Mouse (Mus musculus): ENCODE results near the gene Tcf7l1. TPM values are rescaled to one million over a fixed set of nuclear protein-coding genes. Genes with fewer than 3 reads are reported as not detected.

Gene Tcf7l1
- total RNA-seq, 2 experiments from 2014 or later, result 19.6 to 20.1 TPM

DNA sequence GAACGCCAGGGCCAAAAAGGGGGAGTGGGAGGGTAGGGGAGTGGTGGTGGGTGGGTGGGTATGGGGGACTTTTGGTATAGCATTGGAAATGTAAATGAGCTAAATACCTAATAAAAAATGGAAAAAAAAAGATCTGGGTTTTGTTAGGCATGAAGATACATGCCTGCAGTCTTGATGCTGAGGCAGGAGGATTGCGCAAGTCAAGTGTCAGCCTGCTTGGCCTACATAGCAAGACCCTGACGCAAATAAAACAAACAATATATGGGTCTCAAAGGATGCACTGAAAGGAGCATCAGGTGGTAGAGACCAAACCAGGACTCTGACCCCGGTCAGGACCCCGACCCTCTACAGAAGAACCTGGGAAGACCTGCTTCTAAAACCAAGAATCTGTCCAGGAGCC is 90.5 kb downstream of the Tcf7l1 start:
- no peak for DNase-seq

DNA sequence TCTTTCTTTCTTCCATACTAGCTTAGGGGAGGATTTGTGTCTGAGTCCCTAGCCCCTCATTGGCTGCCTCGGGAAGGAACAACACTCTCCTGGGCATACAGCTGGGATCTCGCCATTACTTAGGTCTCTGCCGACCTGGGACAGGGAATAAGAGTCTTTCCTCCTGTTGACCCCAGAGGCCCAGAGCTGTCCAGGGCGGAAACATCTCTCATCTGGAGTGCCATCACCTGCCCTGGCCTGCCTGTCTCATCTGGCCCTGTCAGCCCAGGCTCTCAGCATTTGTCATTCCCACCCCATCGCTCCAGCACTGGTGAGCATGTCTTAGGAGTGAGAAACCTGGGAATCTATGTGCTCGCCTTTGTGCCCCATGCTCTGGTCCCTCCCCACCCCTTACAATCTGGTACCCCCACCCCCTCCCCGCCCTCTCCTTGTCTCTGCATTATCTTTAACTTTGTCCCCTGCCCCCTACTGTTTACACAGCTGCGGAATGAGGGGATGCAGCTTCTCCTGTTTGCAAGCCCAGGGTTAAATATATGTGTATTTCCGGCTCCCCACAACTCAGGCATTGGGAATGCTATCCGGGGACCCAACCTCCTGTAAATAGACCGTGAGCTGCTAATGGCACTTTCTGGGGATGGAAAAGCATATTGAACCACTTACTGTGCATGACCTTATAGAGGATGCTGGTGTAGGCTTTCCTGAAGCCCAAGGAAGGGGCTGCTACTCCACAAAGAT is 92.3 kb downstream of the Tcf7l1 start:
- DNase-seq, result no peak

DNA sequence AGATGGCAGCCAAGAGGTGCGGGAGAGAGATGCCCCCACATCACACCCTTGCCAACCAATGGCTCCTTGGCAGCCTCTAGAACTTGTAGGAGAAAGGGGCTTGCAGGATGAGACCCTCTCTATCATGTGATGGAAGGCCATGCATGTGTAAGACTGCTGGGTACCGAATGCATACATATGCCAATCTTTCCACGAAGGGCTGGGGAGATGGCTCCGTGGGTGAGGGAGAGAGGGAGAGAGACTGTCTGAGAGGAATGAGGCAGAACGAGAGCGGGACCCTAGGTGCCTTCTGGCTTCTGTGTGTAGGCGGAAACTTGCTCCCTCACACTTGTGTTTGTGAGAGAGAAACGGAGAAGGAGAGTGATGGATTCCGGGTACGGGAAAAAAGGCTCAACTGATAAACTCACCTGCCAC is 94.3 kb downstream of the Tcf7l1 start:
- DNase-seq, result no peak

DNA sequence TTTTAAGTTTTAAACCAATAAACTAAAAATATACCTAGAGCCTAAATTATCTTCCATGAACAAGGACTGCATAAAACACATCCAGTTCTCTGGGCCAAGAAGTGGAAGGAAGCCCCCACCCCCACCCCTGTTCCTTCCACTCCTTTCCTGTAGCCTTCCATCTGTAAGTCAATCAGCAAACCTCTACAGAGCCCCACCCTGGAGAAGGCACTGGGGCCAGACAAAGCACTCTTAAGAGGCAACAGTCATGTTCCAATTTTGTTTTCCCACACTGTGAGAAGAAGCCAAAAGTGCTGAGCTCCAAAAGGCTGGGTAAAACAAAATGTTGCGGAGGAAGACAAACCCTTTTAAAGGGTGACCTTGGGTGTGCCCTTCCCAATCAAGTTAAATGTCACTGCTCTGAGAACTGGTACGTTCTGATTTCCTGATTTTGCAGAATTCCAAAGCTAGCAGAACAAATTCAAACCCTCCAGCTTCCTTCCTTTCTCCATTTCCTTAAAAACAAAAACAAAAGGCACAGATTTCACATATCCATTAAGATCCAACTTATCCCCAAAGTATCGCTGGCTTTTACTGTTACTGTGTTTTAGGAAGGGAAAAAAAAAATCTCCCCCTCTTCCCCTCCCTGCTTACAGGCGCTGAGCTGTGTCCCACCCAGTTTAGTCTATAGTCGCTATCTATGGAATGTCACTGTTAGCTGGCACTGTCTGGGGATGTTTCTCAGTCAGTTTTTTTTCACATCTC is 94.8 kb downstream of the Tcf7l1 start:
- no peak for DNase-seq

DNA sequence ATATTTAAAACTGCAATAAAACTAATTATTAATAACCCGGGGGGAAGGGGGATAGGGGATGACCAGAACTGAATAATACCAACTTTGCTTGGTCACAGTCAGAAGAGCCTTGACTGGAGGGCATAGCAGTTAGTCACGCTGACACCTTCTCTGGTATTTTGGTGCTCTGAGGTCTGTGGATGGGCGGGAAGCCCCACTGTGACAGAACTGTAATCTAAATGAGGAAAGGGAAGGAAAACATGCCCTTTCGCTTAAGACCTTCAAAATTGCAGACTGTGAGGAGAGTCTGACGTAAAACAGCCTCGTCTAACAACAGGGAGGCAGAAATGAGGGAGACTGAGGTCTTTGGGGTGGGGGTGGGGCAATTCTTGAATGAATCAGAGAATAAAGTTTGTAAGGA is 96.6 kb downstream of the Tcf7l1 start:
- DNase-seq, result peak; percentile 32

DNA sequence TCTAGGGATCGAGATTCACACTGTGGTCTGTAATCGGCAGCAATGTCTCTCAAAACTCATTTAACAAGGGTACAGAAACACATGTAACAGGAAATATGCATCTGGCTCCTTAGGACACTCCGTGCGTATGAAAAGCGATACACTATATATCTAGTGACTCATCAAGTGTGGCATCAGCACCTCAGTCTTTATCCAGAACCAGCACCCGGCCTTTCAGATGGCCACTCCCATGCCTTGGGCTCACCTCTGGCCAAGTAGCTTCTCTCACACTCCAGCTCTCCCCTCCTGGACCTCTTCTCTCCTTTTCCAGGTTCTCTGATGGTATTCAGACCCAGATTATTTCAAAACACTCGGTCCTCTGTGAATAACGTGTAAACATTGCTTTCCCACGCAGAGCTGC is 97.5 kb downstream of the Tcf7l1 start:
- DNase-seq, result no peak

DNA sequence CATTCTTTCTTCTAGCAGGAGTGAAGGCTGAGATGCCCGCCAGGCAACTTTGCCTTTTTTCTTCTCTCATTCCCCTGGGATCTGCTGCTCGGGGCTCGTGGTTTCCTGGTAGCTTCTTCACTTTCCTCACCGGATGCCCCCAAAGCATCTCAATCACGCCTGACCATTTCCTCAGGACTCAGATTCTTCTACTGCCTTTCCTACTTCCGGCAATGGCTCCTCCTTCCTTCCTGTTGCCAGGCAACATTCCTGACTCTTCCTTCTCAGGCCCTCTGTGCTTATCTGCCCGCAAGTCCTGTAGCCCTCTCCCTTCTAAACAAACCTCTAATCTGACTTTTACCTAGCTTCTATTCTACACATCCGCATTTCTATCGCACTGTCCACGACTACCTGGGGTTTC is 98.5 kb downstream of the Tcf7l1 start:
- DNase-seq, result no peak

DNA sequence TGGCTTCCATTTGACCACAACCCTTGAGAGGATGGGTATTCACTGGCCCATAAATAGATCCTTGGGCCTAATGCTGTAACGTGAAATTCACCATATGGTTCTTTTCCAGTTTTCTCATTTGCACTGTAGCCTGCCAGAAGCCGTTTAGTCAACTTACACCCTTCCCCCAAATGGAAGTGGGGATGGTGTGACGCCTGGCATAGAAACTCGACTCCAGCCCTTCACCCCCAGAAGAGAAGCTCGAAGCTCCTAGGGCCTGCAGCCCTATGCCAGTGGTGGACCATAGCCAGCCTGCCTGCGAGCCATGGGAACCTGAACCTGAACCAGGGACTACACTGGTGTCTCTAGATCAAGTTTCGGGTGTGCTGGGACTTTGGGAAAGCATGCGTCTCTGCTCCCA is 99.1 kb downstream of the Tcf7l1 start:
- DNase-seq, result no peak

DNA sequence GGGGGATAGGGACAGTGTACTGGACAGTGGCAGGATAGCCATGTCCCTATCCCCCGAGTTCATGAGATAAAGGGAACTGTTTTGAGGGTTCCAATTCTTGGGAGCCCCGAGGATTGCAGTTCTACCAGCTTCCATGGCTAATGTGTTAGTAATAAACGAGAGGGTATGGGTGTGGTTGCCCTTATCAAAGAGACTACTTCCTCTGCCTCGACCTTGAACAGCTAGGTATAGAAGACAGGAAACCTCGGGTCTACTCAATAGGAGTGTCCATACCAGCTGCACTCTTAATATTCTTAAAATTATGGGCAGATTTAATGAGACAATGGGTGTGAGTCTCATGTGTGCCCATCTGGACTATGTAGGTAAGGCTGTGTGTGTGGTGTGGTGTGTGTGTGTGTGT is 100.0 kb downstream of the Tcf7l1 start:
- DNase-seq, result no peak

DNA sequence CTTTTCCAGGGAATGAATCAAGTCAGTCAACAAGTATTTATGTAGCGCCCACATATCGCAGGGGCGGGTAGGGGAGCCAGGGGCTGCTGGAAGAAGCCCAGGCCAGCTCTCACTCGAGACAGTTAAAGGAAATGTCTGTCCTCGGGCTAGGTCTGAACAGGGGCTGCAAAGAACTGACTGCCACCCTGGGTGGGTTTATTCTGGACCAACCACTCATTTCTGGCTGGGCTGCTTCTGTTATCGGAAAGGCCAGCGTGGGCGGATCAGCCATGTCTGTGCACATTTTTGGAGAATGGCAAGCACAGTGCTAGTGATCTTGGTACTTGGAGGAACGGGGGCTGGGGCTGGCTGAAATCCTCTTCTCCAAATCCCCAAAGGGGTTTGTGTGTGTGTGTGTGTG is 103.9 kb downstream of the Tcf7l1 start:
- no peak for DNase-seq

DNA sequence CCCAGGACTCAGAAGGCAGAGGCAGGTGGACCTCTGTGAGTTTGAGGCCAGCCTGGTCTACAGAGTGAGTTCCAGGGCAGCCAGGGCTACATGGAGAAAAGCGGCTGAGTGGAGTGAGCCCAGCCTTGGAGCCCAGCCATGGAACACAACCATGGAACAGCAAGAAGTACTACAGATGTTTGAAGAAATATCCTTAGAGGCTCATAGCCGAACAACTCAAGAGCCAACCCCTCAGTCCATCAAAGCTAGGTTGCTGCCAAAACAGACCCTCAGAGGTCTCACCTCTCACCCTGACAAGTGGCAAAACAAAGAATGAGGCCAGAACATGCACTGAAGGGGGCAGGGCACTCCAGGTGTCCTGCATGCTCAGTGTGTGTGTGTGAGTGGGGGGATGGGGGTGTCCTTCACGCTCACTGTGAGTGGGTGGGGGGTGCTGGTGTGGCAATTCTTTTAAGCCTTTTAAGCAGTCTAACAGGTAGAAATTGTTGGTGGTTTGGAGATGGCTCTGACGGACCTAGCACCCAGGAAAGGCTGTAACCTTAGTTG is 104.7 kb downstream of the Tcf7l1 start:
- no peak for DNase-seq

DNA sequence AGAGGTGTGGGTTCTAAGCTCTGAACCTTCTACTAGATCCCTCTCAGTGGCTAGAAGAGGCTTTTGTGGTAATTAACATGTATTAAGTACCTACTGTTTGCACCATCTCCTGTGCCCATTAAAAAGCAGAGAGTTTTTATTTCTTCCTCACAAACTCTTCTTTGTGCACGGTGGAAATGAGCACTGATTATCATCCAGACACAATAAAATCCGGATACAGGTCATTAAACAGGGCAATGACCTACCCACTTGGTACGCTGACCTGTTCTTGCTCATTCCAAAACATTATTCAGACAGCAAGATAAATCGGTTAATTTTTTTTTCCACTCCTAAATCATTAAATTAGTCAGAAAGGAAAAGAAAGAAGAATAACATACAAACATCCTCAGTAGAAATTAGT is 106.8 kb downstream of the Tcf7l1 start:
- DNase-seq, result no peak

DNA sequence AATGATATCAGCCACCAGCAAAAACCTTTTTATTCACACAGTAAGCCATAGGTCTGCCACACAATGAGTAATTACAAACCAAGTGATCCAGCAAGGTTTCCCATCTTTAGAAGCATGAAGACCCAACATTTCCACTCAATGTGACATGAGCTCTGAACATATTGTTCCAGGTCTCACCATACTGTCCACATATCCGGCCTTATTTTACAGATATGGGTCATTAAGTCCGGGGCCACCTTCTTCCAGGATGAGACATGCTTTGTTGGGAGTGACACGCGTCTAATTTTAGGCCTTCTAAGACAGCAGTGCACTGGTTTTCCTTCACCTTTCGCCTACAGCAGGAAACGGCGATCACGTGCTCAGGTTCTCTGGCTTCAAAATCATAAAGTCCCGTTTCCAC is 108.1 kb downstream of the Tcf7l1 start:
- DNase-seq, result no peak

DNA sequence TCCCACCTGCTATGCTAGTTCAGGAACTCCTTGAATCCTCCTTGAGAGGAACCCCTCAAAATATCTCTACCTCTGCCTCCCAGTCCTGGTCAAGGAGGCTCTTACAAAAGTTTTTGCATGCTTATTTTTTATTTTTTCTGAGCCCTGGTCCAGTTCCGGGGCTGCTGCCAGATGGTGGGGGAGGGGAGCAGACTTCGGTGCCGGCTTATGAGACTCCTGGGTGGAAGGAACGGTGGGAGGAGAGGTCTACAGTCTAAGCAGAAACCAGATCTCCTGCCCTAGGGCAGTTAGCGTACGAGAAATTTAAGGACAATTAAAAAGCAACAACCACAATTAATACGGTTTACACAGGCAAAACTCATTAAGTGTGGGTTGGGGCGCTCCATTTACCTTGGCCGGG is 110.4 kb downstream of the Tcf7l1 start:
- peak; percentile 60 for DNase-seq

DNA sequence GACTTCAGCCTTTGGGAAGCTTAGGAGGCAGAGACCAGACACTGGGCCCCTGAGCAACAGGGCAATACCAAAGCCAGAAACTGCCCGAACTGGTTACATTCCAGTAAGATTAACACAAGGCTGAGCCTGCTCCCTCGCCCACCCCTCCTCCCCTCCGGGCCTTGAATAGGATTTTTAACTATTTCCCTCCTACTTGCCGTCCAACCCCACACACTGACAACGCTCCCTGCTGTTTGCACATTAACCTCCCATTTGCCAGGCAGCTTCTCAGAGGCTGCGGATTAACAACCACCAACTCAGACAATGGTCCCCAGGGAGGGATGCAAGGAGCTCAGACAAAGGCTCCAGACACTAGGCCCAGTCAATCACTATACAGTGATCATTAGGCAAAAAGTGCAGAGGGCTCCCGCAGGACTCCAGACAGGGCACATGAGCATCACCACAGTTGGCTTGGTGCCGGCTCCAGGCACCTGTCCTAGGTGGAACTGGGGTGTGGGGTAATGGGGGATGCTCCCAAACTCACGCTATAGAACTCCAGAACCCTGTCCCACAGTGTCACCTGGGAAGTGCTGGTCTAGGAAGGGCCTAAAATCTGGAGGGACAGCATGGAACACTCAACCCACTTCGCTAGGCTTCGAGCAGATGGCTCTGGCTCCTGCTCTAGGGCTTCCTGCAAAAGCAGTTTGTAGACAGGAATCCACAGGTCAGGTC is 111.4 kb downstream of the Tcf7l1 start:
- DNase-seq, result no peak

DNA sequence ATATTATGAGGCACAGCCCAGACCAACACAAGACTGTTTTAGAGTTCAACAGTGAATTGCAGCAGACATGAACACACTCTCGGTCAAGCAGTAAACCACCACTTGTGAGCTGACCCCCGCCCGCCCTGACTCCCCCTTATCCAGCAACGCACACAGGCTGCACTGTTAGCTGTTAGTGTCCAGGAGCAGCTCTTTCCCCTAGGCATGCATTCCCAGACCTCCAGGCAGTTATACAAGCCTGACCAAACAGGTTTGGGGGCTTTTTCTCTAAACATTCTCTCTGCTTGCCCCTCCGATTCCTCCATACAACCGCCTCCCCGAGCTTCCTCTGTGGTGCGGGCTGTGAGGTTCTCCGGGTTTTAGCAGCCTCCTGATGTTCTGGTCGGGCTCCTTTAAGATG is 112.0 kb downstream of the Tcf7l1 start:
- no peak for DNase-seq

DNA sequence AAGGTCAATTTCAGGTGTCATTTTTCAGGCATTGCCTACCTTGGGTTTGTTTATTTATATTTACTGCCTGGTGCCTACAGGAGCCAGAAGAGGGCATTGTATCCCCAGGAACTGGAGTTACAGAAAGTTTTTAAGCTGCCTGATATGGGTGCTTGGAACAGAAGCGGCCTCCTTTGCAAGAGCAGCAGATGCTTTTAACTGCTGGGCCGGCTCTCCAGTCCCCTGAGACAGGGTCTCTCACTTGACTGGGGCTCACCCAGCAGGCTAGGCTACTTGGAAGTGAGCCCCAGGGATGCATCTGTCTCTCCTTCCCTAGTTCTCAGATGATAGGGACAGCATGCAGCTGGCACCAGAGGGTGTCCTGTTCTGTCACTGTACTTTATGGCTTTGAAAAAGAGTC is 112.7 kb downstream of the Tcf7l1 start:
- no peak for DNase-seq

DNA sequence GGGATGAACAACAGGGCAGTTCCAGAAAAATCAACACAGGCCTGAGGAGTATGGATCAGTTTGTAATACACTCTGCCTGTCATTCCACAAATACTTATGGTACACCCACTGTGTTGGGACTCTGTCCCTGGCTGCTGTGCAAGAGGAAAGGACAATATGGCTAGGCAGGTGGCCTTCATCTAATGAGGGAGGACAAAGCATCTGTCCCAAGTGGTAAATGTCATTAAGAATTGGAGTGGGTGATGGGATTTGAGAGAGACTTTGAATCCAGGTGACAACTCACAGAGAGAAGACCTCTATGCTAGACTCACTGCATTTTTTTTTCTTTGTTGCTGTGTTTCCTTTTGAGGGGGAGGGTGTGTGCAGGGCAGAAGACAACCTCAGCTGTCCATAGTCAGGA is 115.3 kb downstream of the Tcf7l1 start:
- no peak for DNase-seq

DNA sequence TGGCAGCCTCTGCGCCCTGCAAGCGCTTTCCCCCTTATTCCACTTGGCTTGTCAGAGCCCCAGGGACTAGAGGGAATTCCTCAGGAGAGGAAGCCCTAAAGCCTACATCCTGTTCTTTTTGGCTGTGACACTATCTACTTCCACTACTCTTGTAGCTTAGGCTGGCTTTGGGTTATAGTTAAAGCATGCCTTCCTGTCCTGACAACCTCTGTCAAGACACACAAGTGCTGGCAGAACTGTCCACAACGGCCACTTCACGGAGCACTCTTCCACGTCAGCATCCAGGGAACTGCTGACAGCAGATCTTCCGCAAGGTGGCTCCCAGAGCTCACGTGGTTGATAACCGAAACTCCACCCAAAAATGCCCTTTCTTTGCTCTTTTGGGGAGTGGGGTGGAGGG is 117.9 kb downstream of the Tcf7l1 start:
- DNase-seq, result peak; percentile 48

DNA sequence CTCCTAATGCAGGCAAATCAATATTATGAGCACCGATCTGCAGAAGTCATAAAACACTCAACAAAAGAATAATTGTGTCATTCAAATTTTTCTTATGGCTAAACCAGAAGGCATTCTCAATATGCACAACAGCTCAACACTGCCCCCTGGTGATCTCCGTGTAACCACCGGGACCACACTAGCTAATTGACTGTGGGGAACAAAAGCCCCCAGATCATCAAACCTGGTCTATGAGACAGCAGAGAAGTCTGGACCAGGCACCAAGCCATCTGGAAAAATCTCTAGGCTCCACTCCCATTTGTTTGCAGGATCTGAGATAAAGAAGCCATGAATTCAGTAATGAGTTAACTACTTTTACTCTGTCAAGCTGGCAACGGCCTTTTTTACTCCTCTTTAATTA is 122.0 kb downstream of the Tcf7l1 start:
- peak; percentile 88 for DNase-seq

DNA sequence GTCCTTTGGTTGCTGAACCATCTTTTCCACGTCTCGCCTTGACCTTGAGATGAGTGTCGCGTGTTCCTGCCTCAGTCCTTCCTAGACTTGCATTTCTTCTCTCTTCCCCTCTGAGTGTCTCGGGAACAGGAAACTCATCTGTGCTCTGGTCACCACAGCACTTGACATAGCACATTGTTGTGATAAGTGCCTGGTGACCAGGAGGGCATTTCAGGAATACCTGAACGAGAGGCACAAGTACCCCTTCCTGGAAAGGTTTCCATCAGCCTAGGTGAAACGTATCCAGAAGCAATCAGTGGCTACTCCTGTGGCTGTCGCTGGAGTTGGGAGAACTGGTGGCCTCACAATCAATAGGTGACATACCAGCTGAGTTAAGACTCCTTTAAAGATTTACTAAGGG is 124.8 kb downstream of the Tcf7l1 start:
- no peak for DNase-seq

DNA sequence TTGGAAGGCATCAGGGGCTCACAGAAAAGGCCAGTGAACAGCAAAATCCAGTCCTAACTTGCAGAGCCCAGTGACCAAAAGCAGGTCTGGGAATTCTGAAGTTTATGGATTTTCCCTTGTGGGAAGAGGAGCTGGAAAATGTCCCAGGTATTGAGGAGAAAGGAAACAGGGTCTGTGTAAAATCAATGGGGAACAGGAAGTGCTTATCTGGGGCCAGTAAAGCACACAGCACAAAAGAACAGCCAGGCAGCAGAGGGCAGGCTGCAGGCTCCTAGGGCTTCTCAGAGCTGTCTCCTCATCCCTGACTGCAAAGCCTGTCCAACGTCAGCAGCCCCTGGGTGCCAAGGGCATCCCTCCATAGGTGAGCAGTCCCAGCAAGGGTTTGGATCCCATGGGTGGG is 126.1 kb downstream of the Tcf7l1 start:
- no peak for DNase-seq

DNA sequence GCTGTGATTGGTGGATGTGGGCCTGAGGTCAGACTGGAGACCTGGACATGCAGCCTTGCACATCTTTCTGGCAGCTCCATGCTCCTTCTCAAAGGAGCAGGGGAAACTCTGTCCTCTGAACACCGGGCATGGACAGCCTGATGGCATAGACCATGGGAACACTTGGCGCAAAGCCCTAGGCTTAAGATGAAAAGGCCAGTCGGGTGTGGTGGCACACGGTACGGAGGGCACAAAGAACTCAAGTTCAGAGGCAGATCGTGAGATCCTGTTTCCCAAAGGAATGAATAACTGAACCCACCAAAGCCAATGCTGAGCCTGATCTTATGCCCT is 128.7 kb downstream of the Tcf7l1 start:
- peak; percentile 30 for DNase-seq

All from adrenal gland, postnatal 10 days (tissue).